Mouse (Mus musculus) midbrain, embryonic 10.5 days (tissue): Measurements from ENCODE around the gene Hadhb. TPM values are rescaled to one million over a fixed set of nuclear protein-coding genes. Genes with fewer than 3 reads are reported as not detected.
"Not testable (repeated sequence)": the region's sequence is repeated elsewhere in the genome, so short reads cannot be mapped to it uniquely, and the experiment has no call there.

Experiments
- DNase-seq: peaks from one replicate; pipeline ENCODE4 v3.0.0-alpha.2; 2017; ENCODE audit warnings: low spot score
- H3K27ac ChIP-seq: fragments of 300-500 bp; sonication (generic); replicated peaks from 2 replicates; pipeline ENCODE4 v1.5.1; 2016; ENCODE audit warnings: mild to moderate bottlenecking
- H3K27me3 ChIP-seq: fragments of 300-500 bp; sonication (generic); 2 replicates; pipeline ENCODE4 v1.6.1; 2016; ENCODE audit warnings: low read depth, mild to moderate bottlenecking; ENCODE audit not compliant: poor library complexity, severe bottlenecking
- H3K36me3 ChIP-seq: fragments of 300-500 bp; sonication (generic); 2 replicates; pipeline ENCODE4 v1.6.1; 2016; ENCODE audit warnings: mild to moderate bottlenecking, moderate library complexity
- H3K4me1 ChIP-seq: fragments of 300-500 bp; sonication (generic); 2 replicates; pipeline ENCODE4 v1.6.1; 2016
- H3K4me3 ChIP-seq: fragments of 300-500 bp; sonication (generic); 2 replicates; pipeline ENCODE4 v1.5.1; 2016; ENCODE audit warnings: mild to moderate bottlenecking, moderate library complexity
- H3K9me3 ChIP-seq: fragments of 300-500 bp; sonication (generic); replicated peaks from 2 replicates; pipeline ENCODE4 v1.6.1; 2016; ENCODE audit warnings: mild to moderate bottlenecking
- WGBS: fragments of 180-500 bp; shearing (Covaris S2); methylation state at CpG from one replicate; pipeline ENCODE4 v1.1.7; 2016; 5-methylcytosine and 5-hydroxymethylcytosine counted together
- polyA plus RNA-seq: library from polyadenylated mRNA; unstranded; fragments of >200 nt; fragmentation: Nextera tagmentation; extraction: Ambion mirVana; gene quantifications from 2 replicates; pipeline ENCODE4 v1.2.1, GENCODE M21; 2016

Hadhb gene
- polyA plus RNA-seq, 1 experiment from 2014 or later: 104 TPM

DNA sequence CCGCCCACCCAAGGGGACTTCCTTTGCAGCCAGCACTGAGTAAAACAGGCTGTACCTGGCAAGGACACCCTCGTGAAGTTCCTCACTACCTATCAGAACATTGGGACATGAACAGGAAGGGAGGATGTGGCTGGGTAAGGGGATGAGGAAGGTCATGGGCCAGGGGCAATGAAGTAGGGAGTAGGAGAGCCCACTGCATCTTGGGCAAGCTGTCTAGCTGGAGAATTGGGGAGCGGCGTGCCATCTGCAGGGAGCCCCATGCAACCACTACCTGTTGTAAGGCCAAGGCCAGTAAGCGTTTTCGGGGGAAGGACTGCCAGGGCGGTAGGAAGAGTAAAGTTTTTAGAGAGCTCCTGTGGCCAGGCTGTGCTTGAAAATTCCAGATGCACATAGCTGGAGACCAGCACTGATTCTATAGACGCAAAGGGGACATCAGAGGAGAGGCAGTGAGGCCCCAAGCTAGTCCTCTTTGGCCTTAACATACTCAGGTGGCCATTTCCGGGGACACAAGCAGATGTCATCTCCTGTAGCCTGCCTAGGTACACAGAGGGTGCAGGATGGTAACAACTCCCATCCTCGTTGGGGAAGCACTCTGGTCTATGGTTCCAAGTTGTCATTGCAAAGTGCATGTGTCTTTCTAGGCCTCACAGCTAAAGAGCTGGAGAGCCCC, 48.3 kb downstream of the Hadhb start:
- DNase-seq: no peak
- no peaks in the 10 kb centered on the region for H3K4me1 ChIP-seq
- 82% methylated on average over 10 of the region's 10 CpGs for WGBS
- H3K27ac ChIP-seq: no peak overlapping the region
- no peaks in the 10 kb centered on the region for H3K27me3 ChIP-seq
- no peak overlapping the region for H3K4me3 ChIP-seq
- H3K9me3 ChIP-seq: no peaks in the 10 kb centered on the region
- no peaks in the 10 kb centered on the region for H3K36me3 ChIP-seq

DNA sequence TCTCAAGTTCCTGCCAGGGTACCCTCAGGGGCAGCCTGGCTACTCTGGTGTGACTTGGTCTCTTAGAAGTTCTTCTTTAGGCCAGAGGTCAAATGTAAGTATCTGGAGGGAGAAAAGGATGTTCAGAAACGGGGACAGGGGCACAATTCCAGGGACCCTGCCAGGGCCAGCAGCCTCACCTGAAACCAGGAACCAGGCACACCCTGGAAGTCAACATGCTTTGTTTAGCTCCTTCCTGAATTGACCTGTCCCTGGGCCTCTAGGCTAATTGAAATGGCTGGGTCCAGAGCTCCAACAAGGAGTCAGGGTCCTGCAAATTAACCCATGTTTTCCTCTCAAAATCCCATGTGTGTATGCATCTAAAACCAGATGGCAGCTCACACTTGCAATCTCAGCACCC, 49.4 kb downstream of the Hadhb start:
- 50% methylated on average over 1 of the region's 1 CpGs for WGBS

DNA sequence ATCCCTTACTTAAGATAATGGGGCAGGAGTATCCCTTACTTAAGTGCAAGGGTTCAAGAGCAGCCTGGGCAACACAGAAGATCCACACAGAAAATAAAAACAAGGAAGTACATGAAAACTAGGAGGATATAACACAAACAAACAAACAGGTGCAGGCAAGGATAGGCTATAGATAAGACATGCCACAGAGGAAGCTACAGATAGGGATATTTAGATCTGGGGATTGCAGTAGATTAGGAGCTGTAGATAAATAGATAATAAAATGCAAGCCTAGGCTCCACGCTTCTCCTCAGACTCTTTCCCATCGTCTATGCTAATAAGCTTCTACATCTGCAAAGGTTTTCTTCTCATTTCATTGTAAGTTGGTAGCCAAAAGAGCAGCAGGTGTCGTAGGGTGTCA, 50.0 kb downstream of the Hadhb start:
- H3K36me3 ChIP-seq: no peaks in the 10 kb centered on the region
- no peak overlapping the region for H3K27ac ChIP-seq
- DNase-seq: no peak
- no peaks in the 10 kb centered on the region for H3K27me3 ChIP-seq
- 78% methylated on average over 3 of the region's 3 CpGs for WGBS
- H3K9me3 ChIP-seq: no peaks in the 10 kb centered on the region
- no peak overlapping the region for H3K4me3 ChIP-seq
- no peaks in the 10 kb centered on the region for H3K4me1 ChIP-seq

More for the DNA sequence above, 49.4 kb downstream of the Hadhb start:
- H3K27ac ChIP-seq: no peak overlapping the region
- H3K36me3 ChIP-seq: no peaks in the 10 kb centered on the region
- DNase-seq: no peak
- H3K27me3 ChIP-seq: no peaks in the 10 kb centered on the region
- H3K4me1 ChIP-seq: no peaks in the 10 kb centered on the region
- H3K4me3 ChIP-seq: no peak overlapping the region
- no peaks in the 10 kb centered on the region for H3K9me3 ChIP-seq

DNA sequence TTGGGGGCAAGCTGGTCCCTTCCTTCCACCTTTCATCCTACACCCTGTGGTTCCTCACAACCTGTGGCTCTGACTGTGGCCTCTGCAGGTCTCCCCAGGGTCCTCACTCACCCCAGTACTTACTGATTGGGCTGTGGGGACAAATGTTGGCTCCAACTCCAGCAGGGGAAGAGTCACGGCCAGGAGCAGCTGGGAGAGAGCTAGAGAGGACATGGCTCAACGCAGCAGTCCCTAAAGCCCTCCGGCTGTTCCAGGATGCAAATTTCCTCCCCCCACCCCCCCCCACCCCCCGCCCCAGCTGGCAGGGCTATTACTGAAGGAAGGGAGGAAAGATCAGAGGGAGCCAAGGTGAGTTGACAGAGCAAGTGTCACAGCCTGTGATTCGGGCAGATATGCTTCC, 50.4 kb downstream of the Hadhb start, which contains the start of gene Adgrf3:
Gene Adgrf3 (minus strand): TSS at position 230 of the 400 bp plus-strand sequence.
- Histone ChIP-seq H3K27ac (no peak within 1 kb of the TSS), H3K27me3 (no peaks in the 10 kb centered on the region), H3K4me3 (no peak within 1 kb of the TSS), H3K36me3 (no peaks in the 10 kb centered on the region), H3K9me3 (no peaks in the 10 kb centered on the region), H3K4me1 (no peaks in the 10 kb centered on the region)
- no peak for DNase-seq
- 57% methylated on average over 5 of the region's 5 CpGs for WGBS

DNA sequence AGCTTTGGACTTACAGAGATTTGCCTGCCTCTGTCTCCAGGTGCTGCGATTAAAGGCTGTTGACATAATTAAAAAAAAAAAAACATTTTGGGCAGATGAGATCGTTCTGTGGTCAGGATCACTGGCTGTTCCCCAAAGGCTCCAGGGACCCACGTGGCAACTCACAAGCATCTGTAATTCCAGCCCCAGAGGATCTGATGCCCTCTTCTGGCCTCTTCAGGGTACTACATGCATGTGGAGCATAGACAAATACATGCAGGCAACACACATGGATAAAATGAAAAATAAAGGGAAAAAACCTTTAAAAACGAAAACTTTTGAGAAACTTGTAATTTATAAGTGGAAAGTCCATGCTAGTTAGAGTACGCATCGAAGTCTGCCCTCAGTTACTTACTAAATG, 52.2 kb downstream of the Hadhb start:
- Histone ChIP-seq H3K27ac (no peak overlapping the region), H3K9me3 (no peaks in the 10 kb centered on the region), H3K36me3 (no peaks in the 10 kb centered on the region), H3K4me3 (no peak overlapping the region), H3K4me1 (no peaks in the 10 kb centered on the region), H3K27me3 (no peaks in the 10 kb centered on the region)
- DNase-seq: peak; percentile 29
- WGBS: 72% methylated on average over 6 of the region's 6 CpGs

DNA sequence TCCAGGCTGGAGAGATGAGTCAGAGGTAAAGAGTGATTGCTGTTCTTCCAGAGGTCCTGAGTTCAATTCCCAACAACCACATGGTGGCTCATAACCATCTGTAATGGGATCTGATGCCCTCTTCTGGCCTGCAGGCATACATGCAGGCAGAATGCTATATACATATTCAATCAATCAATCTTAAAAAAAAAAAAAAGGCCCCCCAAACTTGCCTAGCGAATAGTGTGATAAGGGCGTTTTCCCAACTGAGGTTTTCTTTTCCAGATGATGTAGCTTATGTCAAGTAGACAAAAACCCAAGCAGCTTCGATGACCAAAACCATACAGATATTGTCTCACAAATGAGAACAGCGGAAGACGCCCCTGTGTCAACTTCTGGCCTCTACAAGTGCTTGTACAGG, 55.7 kb downstream of the Hadhb start:
- not testable (repeated sequence) for H3K9me3 ChIP-seq, DNase-seq, H3K27ac ChIP-seq, H3K4me3 ChIP-seq, H3K4me1 ChIP-seq, H3K27me3 ChIP-seq, H3K36me3 ChIP-seq
- WGBS: 91% methylated on average over 5 of the region's 5 CpGs

DNA sequence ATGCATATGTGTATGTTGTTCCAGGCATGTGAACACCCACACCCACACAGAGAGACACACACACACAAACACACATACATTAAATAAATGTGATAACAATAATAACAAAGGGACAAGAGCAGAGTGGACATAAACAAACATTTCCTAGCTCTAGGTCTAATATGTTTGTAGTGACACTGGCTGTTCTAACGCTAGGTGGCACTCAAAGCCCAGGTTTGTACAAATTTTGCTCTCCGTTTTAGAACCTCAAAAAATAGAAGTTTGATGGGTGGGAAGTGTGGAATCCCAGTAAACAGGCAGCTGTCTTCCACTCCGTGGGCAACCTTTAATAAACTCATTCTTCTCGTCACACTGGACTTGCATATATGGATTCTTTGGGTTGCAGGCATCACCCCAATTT, 59.8 kb downstream of the Hadhb start:
- Histone ChIP-seq H3K27me3 (no peaks in the 10 kb centered on the region), H3K9me3 (no peaks in the 10 kb centered on the region), H3K4me3 (no peak overlapping the region), H3K4me1 (no peaks in the 10 kb centered on the region), H3K27ac (no peak overlapping the region), H3K36me3 (no peaks in the 10 kb centered on the region)
- DNase-seq: peak; percentile 37
- 16% methylated on average over 4 of the region's 4 CpGs for WGBS

DNA sequence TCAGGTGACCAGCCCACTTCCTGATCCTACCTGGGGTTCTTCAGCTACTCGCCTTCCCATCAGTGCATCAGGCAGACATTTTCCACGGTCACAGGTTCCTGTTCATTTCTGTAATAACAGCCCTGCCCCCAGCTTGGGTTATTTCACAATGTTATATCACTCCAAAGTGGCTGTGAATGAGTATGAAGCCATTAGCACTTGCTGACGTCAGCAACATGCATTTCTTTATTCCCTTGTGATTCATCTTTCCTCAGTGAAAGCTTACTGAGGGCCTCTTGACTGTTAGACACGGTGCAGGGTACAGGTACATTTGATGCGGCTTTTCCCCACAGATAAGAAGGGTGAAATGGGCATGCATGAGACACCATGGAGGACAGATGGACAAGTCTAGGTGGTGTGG, 60.9 kb downstream of the Hadhb start:
- H3K4me3 ChIP-seq: no peak overlapping the region
- H3K27me3 ChIP-seq: no peaks in the 10 kb centered on the region
- no peaks in the 10 kb centered on the region for H3K9me3 ChIP-seq
- WGBS: 83% methylated on average over 5 of the region's 5 CpGs
- no peaks in the 10 kb centered on the region for H3K36me3 ChIP-seq
- H3K27ac ChIP-seq: no peak overlapping the region
- H3K4me1 ChIP-seq: no peaks in the 10 kb centered on the region
- DNase-seq: no peak

DNA sequence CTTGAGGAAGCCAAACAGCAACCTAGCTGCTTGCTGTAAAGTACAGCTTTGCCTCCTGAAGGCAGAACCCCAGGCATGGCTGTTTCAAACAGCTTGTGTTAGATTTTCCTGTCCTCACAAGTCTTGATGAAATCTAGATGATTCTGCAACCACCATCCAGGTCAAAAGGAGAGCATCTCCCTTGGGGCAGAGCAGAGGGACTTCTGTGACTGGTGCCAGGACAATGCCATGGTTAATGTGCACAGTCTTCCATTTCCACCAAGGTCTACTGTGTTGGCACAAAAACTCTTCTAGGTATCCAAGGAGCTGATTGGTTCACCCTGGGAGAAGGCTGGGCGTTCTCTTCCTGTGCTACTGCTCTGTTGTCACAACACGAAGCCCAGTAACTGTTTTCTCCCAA, 64.7 kb downstream of the Hadhb start:
- DNase-seq: no peak
- WGBS: 94% methylated on average over 2 of the region's 2 CpGs
- H3K4me3 ChIP-seq: no peak overlapping the region
- H3K9me3 ChIP-seq: no peaks in the 10 kb centered on the region
- H3K36me3 ChIP-seq: peaks cover 11% of the 10 kb centered on the region
- H3K27me3 ChIP-seq: no peaks in the 10 kb centered on the region
- H3K4me1 ChIP-seq: no peaks in the 10 kb centered on the region
- H3K27ac ChIP-seq: no peak overlapping the region

DNA sequence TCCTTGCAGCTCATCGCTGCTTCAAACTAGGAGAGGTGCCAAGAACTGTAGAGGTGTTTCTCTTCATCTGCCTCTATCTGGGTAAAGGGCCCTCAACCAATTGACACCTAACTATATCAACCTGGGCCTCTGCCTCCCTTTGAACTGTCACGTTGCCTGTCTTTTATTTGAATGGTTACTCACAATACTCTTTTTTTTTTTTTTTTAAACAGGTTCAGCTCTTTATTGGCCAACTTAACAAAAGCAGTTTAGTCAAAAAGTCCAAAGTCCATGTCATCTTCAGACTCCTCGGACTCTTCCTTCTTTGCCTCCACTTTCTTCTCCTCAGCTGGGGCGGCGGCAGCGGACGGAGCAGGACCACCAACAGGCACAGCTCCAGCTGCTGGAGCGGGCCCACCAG, 65.6 kb downstream of the Hadhb start:
- Histone ChIP-seq H3K27ac (no peak overlapping the region), H3K9me3 (no peaks in the 10 kb centered on the region), H3K4me1 (no peaks in the 10 kb centered on the region), H3K27me3 (no peaks in the 10 kb centered on the region), H3K36me3 (peaks cover 11% of the 10 kb centered on the region), H3K4me3 (no peak overlapping the region)
- DNase-seq: no peak
- 92% methylated on average over 8 of the region's 8 CpGs for WGBS

DNA sequence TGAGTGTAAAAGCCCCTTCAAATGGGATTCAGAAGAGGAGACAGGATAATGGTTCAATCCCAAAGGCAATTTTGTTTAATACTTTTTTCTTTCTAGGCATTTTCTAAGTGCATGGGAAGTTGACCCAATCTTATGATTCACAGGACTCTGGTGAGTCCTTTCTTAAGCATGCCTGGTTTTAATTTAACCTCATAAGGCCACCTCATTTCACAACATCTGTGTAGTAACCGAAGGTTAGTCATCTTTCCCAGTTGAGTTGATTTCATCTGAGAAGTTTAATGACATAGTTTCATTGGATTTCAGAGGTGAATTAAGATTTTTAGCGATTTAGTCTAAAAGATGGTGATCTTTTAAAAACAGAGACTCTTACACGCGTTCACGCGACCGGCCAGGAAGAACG, 67.6 kb downstream of the Hadhb start:
- Histone ChIP-seq H3K4me3 (no peak overlapping the region), H3K36me3 (peaks cover 11% of the 10 kb centered on the region), H3K27ac (no peak overlapping the region), H3K9me3 (no peaks in the 10 kb centered on the region), H3K27me3 (no peaks in the 10 kb centered on the region), H3K4me1 (no peaks in the 10 kb centered on the region)
- 97% methylated on average over 8 of the region's 8 CpGs for WGBS
- DNase-seq: no peak

DNA sequence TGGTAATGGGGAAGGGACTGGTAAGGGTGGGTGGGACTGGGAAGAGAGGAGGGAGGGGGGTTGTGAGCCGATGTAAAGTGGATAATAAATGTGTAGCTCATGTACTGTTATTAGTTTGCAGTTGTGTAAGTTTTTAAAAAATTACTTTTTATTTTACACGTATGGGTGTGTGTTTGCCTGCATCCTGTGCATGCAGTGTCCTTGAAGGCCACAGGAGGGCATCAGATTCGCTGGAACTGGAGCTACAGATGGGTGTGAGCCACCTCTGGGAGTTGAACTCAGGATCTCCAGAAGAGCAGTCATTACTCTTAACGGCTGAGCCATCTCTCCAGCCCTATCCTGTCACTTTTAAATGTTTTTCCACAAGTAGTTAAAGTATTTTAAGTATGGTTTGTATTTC, 75.9 kb downstream of the Hadhb start:
- no peak for DNase-seq
- no peak overlapping the region for H3K27ac ChIP-seq
- H3K27me3 ChIP-seq: no peaks in the 10 kb centered on the region
- peaks cover 14% of the 10 kb centered on the region for H3K36me3 ChIP-seq
- H3K4me3 ChIP-seq: no peak overlapping the region
- H3K9me3 ChIP-seq: peaks cover 9% of the 10 kb centered on the region; the same call in 1 of the 2 replicates
- peaks cover 28% of the 10 kb centered on the region for H3K4me1 ChIP-seq
- 91% methylated on average over 4 of the region's 4 CpGs for WGBS

DNA sequence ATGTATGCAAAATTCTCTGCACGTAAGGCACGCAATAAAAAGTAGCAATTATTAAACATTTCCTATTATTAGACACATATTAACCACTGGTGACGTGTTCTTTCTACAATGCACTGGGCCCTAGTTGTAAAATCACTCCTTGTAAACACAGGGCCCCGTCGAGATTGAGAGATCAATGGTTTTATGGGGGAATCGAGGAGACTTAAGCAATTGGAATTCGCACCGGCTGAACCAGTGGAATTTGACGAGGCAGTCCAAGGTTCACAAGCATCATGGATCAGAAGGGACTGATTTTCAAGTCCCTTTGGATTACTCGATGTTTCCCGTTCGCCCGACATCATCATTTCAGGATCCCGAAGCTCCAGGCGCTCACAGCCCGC, 76.8 kb downstream of the Hadhb start:
- H3K4me1 ChIP-seq: peaks cover 28% of the 10 kb centered on the region
- DNase-seq: no peak
- peak overlapping the region; percentile 84 for H3K4me3 ChIP-seq
- H3K9me3 ChIP-seq: peaks cover 9% of the 10 kb centered on the region; the same call in 1 of the 2 replicates
- WGBS: 55% methylated on average over 16 of the region's 16 CpGs
- H3K36me3 ChIP-seq: peaks cover 14% of the 10 kb centered on the region
- H3K27ac ChIP-seq: peak overlapping the region; percentile 89
- no peaks in the 10 kb centered on the region for H3K27me3 ChIP-seq
